Mouse (Mus musculus) yolk sac, embryonic 10.5 days (tissue): Measurements from ENCODE around the gene 4930402H24Rik.

Source experiments
- DNase-seq: peaks from one replicate; pipeline ENCODE4 v3.0.0-alpha.2; 2017; ENCODE audit warnings: low spot score

The 4930402H24Rik gene

GRCm38 (mm10) chr2:130905751-130906583, at the start of gene 4930402H24Rik, which contains the start of gene Atrn:
Gene 4930402H24Rik (minus strand): TSS chr2:130906406.
Gene Atrn (plus strand): TSS chr2:130906495.
- peak; percentile 92 for DNase-seq

GRCm38 (mm10) chr2:130950548-130950947, 44.3 kb upstream of the 4930402H24Rik start:
- peak; percentile 62 for DNase-seq

- no peak for DNase-seq
Observed at GRCm38 (mm10) chr2:130949781-130950180, 43.6 kb upstream of the 4930402H24Rik start.

- DNase-seq = peak; percentile 11
Observed at GRCm38 (mm10) chr2:130932865-130933264, 26.7 kb upstream of the 4930402H24Rik start.

GRCm38 (mm10) chr2:130929994-130930393, 23.8 kb upstream of the 4930402H24Rik start:
- DNase-seq = no peak

- no peak for DNase-seq
Observed at GRCm38 (mm10) chr2:130928530-130928929, 22.3 kb upstream of the 4930402H24Rik start.

- no peak for DNase-seq
Observed at GRCm38 (mm10) chr2:130928031-130928430, 21.8 kb upstream of the 4930402H24Rik start.

GRCm38 (mm10) chr2:130924950-130925349, 18.7 kb upstream of the 4930402H24Rik start:
- no peak for DNase-seq

GRCm38 (mm10) chr2:130919062-130919593, 12.9 kb upstream of the 4930402H24Rik start:
- no peak for DNase-seq

GRCm38 (mm10) chr2:130917686-130918085, 11.5 kb upstream of the 4930402H24Rik start:
- no peak for DNase-seq

- no peak for DNase-seq
Observed at GRCm38 (mm10) chr2:130916521-130917147, 10.4 kb upstream of the 4930402H24Rik start.

GRCm38 (mm10) chr2:130914873-130915272, 8.7 kb upstream of the 4930402H24Rik start:
- no peak for DNase-seq

- no peak for DNase-seq
Observed at GRCm38 (mm10) chr2:130911691-130912090, 5.5 kb upstream of the 4930402H24Rik start.

- DNase-seq = no peak
Observed at GRCm38 (mm10) chr2:130906584-130907315, 544 bp upstream of the 4930402H24Rik start.

GRCm38 (mm10) chr2:130898783-130899182, 7.4 kb downstream of the 4930402H24Rik start:
- DNase-seq = peak; percentile 61

- DNase-seq = peak; percentile 74
Observed at GRCm38 (mm10) chr2:130897856-130898255, 8.3 kb downstream of the 4930402H24Rik start.

- DNase-seq = no peak
Observed at GRCm38 (mm10) chr2:130896944-130897343, 9.3 kb downstream of the 4930402H24Rik start.

GRCm38 (mm10) chr2:130887456-130887855, 18.8 kb downstream of the 4930402H24Rik start:
- no peak for DNase-seq

GRCm38 (mm10) chr2:130886983-130887382, 19.2 kb downstream of the 4930402H24Rik start:
- DNase-seq = no peak

GRCm38 (mm10) chr2:130877376-130877775, 28.8 kb downstream of the 4930402H24Rik start:
- no peak for DNase-seq

- no peak for DNase-seq
Observed at GRCm38 (mm10) chr2:130870916-130871315, 35.3 kb downstream of the 4930402H24Rik start.

GRCm38 (mm10) chr2:130862091-130862490, 44.1 kb downstream of the 4930402H24Rik start:
- no peak for DNase-seq
